Mouse (Mus musculus) heart, postnatal 0 days (tissue): ENCODE results near the gene Mtus2.

Experiments
- CTCF ChIP-seq: IDR thresholded peaks from 2 replicates; pipeline ENCODE4 v1.5.1; 2016; ENCODE audit warnings: antibody characterized with exemption, control low read depth, low read depth
- EP300 ChIP-seq: IDR thresholded peaks from 2 replicates; pipeline ENCODE4 v1.6.1; 2016; ENCODE audit warnings: antibody characterized with exemption, low read depth

DNA sequence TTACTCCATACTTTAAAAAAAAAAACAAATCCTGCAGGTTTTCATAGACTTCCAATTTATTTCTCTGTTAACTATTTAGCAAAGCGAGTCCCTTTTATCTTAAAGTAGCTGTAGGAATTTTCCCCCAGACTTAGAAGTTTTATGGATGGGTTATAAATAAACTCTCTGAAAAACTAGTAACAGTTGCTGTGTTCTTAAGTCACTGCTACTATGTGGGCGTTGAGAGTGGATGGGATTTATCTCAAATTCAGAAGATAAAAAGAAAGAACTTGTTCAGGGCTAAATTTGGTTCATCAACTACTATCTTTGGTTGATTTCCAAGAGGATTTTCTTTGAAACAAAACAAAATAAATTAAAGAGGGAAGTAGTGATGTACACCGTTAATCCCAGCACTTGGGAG, 197.6 kb downstream of the Mtus2 start:
- TF ChIP-seq CTCF (no peak), EP300 (no peak)
